Mouse (Mus musculus) neural tube, embryonic 10.5 days (tissue): ENCODE results near the gene Mocs3.

Experiments
- DNase-seq: peaks from one replicate; pipeline ENCODE4 v3.0.0-alpha.2; 2017; ENCODE audit warnings: low spot score; ENCODE audit errors: extremely low spot score

Mocs3 gene

DNA sequence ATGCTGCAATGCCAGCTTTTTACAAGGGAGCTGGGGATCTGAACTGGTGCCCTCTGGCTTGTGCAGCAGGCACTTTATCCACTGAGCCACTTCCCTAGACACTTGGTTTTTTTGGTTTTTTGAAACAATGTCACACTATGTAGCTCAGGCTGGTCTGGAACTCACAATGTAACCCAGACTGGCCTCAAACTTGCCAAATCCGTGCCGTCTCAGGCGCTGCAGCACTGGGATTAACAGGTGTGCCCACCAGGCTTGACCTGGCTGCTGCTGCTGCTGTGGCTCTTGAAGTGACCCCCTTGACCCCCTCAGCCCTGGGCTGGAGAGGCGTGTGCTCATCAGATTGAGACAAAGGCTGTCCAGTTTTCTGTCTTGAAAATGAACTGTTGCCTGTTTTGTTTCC lies 7.9 kb downstream of the Mocs3 start:
- DNase-seq: no peak

DNA sequence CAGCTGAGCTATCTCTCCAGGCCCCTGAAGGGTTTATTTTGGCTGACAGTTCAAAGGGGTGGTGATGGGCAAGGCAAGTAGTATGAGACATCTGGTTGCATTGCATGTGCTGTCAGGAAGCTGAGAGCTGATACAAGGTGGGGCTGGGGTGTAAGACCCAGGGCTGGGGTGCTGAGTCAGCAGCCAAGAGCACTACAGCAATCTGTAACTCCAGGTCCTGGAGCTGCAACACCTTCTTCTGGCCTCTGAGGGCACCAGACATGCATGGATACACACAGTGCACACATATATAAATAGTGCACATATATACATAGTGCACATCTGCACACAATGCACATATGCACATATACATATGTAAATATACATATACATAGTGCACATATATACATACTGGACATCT lies 12.4 kb downstream of the Mocs3 start:
- no peak for DNase-seq

DNA sequence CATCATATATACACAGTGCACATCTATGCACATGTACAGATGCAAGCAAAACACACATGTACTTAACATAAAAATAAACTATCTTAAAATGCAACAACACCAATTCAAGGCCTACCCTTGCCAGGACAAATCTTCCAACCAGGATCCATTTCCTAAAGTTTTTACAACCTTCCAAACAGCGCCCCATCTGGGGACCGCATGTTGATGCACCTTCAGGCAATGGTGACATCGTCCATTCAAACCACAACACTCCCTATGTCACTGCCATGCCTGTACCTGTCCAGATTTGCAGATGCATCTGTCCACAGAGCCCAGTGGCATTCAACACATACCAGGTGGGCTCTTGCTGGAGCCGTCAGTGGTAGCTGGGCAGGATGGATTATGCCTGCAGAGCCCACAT lies 12.9 kb downstream of the Mocs3 start:
- DNase-seq: no peak

GRCm38 (mm10) chr2:168245571-168245970 lies 15.1 kb downstream of the Mocs3 start:
- no peak for DNase-seq

DNA sequence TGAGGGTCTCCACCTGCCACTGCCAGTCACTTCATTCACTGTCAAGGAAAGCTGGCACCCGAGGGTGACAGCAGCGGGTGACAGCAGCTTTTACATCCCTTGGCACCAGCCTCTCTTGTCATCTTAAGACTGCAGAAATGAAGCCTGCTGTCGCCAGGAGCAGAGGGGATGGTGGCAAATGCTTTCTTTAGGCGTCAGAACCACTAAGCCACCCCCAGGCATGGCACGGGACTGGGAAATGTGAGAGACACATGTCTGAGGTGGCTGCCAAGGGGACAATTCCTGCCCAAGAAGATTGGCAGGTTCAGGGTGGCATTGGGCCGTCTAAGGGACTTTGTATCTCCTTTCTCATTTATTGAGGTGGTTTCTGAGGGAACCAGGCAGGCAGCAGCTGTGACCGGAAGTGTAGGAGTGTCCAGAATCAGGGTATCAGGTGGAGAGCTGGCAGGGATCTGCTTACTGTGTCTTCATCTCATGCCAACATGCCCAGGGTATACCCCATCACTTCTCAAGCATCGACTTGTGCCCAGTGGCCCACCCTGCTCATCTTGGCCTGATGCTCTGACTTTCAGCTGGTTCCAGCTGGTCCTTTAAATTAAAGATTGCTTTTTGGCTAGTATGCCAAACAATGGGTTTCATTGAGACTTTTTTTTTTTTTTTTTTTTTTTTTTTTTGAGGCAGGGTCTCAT lies 17.9 kb downstream of the Mocs3 start:
- DNase-seq: no peak

DNA sequence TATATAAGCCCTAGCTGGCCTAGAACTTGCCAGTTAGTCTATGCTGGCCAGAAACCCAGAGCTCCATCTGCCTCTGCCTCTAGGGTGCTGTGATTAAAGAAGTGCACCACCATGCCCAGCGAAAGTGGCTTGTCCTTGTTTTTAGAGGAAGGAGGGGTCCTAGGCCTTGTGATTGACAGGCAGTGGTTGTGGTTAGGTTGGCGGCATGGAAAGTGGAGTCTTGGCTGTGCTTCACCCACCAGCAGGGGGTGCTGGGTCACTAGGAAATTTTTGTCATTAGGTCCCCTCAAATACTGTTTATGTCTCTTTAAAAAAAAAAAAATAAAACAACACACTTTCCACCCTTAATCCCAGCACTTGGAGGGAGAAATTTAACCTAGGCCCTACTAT lies 18.4 kb downstream of the Mocs3 start:
- DNase-seq: no peak

GRCm38 (mm10) chr2:168250270-168250669 lies 19.8 kb downstream of the Mocs3 start:
- peak; percentile 89 for DNase-seq

- peak; percentile 56 for DNase-seq
These were observed 22.3 kb downstream of the Mocs3 start for GRCm38 (mm10) chr2:168252639-168253292.

DNA sequence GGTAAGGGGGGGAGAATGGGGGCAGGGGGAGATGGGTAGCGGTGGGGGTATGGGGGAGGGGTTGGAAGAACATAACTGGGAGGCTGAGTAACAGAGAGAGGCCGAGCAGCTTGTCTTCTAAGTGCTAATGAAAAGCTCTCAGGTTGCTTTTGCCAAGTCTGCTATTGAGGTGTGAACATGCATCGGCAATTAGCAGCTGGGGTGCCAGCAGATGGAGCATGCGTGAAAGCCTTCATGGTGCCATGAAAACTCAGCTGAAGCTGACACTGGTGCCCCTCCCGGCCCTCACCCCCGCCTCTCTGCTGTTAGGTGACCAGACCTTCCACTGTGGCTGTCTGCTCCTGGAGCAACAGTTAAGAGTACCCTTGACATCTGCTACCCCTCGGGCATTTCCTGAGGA lies 23.4 kb downstream of the Mocs3 start:
- no peak for DNase-seq

- DNase-seq: no peak
These were observed 26.1 kb downstream of the Mocs3 start for GRCm38 (mm10) chr2:168256506-168256905.

DNA sequence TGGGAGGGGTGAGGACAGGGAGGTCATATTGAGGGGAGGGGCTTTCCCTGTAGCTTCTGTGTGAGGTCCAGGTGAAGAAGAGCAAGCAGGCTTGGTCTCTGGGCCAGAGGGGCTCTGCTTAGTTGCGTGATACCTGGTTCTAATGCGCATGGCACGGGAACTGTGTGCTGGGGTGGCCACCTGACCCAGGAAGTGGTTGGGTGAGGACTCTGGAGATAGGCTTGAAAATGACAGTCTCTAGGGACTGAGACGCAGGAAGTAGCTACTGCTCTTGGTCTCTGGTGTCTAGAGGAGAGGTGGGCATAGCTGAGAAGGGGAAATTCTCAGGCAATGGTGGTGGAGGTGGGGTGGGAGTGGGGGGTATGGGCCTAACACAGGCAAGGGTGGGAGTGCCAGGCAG lies 26.8 kb downstream of the Mocs3 start:
- DNase-seq: no peak

DNA sequence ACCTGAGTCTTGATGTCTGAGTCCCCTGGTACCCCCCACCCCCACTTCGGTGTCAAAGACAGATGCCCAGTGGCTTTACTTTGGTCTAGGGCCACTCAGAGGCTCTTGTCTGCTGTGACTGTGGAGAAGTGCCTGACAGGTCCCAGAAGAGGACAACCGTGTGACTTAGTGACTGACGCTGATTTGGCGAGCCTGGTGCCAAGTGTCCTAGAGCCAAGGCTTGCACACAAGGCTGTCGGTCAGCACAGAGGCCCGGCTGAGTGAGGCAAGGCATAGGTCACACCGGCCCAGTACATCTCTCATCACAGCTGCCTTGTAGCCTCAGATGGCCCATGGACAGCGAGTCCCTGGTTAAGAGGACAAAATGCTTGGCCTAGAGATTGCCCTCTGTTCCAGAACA lies 28.6 kb downstream of the Mocs3 start:
- DNase-seq: no peak

- DNase-seq: no peak
These were observed 29.7 kb downstream of the Mocs3 start for GRCm38 (mm10) chr2:168260124-168260523.

GRCm38 (mm10) chr2:168260900-168261299 lies 30.5 kb downstream of the Mocs3 start:
- DNase-seq: no peak

DNA sequence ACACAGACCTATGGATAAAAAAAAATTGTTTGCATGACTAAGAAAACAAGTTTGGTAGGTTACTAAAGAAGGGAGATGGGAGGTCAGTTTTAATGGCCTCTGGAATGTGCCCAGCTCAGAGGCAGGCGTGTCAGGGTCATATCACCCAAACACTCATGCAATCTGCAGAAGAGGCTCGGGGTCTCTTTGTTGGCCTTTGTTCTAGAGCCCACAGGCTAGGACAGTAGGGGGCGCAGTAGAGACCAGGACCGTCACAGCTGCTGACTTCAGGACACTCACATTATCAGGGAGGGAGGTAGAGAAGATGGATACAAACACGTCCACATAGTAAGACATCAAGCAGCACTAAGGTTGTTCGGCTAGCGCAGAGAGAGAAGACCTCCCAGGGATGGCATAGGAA lies 37.6 kb downstream of the Mocs3 start:
- DNase-seq: peak; percentile 63

- no peak for DNase-seq
These were observed 43.0 kb downstream of the Mocs3 start for GRCm38 (mm10) chr2:168273387-168273786.

- peak; percentile 80 for DNase-seq
These were observed 44.0 kb downstream of the Mocs3 start for GRCm38 (mm10) chr2:168274374-168274935.

GRCm38 (mm10) chr2:168280729-168281581 lies 50.5 kb downstream of the Mocs3 start:
- peak; percentile 76 for DNase-seq

DNA sequence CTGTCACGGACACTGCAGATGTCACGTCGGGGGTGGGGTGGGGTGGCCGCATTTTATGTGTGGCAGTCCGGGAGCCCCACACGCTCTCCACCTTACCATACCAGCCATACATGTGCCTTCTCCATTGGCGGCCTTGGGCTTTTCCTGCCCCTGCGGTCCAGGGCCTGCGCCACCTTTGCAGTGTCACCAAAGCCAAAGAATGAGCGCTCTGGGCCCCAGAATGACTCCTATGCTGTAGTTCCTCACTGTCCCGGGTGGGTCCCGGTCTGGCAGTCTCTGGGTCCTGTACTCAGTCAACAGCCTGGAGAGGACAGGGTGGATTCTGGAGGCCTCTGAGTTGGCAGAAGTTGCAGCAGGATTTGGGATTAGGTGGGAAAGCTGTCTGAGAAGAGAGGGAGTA lies 51.2 kb downstream of the Mocs3 start, which contains the start of gene Kcng1:
Gene Kcng1, minus strand, starts transcription at position 155 of the 400 bp plus-strand sequence.
- peak; percentile 23 for DNase-seq
